Mouse (Mus musculus) kidney, postnatal 14 days (tissue): ENCODE results near the gene Tmem116.

Experiments used
- DNase-seq: peaks from one replicate; pipeline ENCODE4 v3.0.0; 2022; ENCODE audit warnings: mixed read lengths

Gene Tmem116

GRCm38 (mm10) chr5:121451644-121452025 lies at the start of gene Tmem116:
Gene Tmem116 (plus strand): TSS chr5:121451893.
- DNase-seq = peak; percentile 44

- no peak for DNase-seq
Measured at GRCm38 (mm10) chr5:121407856-121408255, 43.8 kb upstream of the Tmem116 start.

- no peak for DNase-seq
Measured at GRCm38 (mm10) chr5:121410975-121411374, 40.7 kb upstream of the Tmem116 start.

- no peak for DNase-seq
Measured at GRCm38 (mm10) chr5:121420721-121421120, 31.0 kb upstream of the Tmem116 start.

GRCm38 (mm10) chr5:121422787-121423186 lies 28.9 kb upstream of the Tmem116 start:
- no peak for DNase-seq

- peak; percentile 83 for DNase-seq
Measured at GRCm38 (mm10) chr5:121423297-121423696, 28.4 kb upstream of the Tmem116 start.

GRCm38 (mm10) chr5:121428954-121429353 lies 22.7 kb upstream of the Tmem116 start:
- no peak for DNase-seq

- DNase-seq = no peak
Measured at GRCm38 (mm10) chr5:121438131-121438530, 13.6 kb upstream of the Tmem116 start.

- no peak for DNase-seq
Measured at GRCm38 (mm10) chr5:121438756-121439155, 12.9 kb upstream of the Tmem116 start.

GRCm38 (mm10) chr5:121443548-121443947 lies 8.1 kb upstream of the Tmem116 start:
- DNase-seq = peak; percentile 47

GRCm38 (mm10) chr5:121444870-121445269 lies 6.8 kb upstream of the Tmem116 start:
- no peak for DNase-seq

- no peak for DNase-seq
Measured at GRCm38 (mm10) chr5:121448450-121448849, 3.2 kb upstream of the Tmem116 start.

- DNase-seq = peak; percentile 64
Measured at GRCm38 (mm10) chr5:121449976-121450375, 1.7 kb upstream of the Tmem116 start.

GRCm38 (mm10) chr5:121450476-121450875 lies 1.2 kb upstream of the Tmem116 start:
- DNase-seq = peak; percentile 49

- no peak for DNase-seq
Measured at GRCm38 (mm10) chr5:121451203-121451602, 490 bp upstream of the Tmem116 start.

GRCm38 (mm10) chr5:121452026-121452869 lies 555 bp downstream of the Tmem116 start, which contains the start of gene Erp29:
Gene Erp29 (minus strand): TSS chr5:121452506.
- DNase-seq = peak; percentile 99

- no peak for DNase-seq
Measured at GRCm38 (mm10) chr5:121452906-121453305, 1.2 kb downstream of the Tmem116 start.

GRCm38 (mm10) chr5:121453743-121454502 lies 2.2 kb downstream of the Tmem116 start:
- DNase-seq = no peak

GRCm38 (mm10) chr5:121454503-121454782 lies 2.8 kb downstream of the Tmem116 start:
- DNase-seq = peak; percentile 40

- no peak for DNase-seq
Measured at GRCm38 (mm10) chr5:121455510-121456265, 4.0 kb downstream of the Tmem116 start.

GRCm38 (mm10) chr5:121461339-121462170 lies 9.9 kb downstream of the Tmem116 start:
- no peak for DNase-seq

GRCm38 (mm10) chr5:121462171-121462502 lies 10.4 kb downstream of the Tmem116 start:
- no peak for DNase-seq

- DNase-seq = peak; percentile 69
Measured at GRCm38 (mm10) chr5:121462967-121463366, 11.3 kb downstream of the Tmem116 start.
